27 mouse cellular contexts compared by ENCODE assay signal in the genomic region with DNA sequence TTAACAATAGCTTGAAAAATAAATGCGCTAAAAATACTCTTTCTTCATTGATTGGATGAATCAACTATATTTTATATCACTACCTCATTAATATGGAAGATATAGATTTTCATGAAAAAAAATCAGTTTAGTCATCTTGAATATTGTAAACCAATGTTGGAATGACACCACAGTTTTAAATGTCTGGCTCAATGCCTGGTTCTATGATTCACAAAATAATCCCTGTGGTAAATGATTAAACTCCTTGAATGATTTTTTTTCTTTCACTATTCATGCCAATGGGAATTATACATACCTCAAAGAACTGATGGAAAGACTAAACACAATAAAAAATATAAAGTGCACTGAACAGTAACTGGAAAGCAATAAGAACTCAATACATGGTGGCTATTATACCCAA. TPM values are rescaled to one million over a fixed set of nuclear protein-coding genes. Genes with fewer than 3 reads are reported as not detected.
DNase-seq lines count a peak whose midpoint lies in the region; ATAC-seq and TF ChIP-seq lines count a peak whose summit lies in the region.
"Had no signal": no experiment of that assay in that cellular context is flagged by ENCODE, and none has a peak within 500 bp of the region (broad histone marks: within the 10 kb centered on the region; RNA-seq: fewer than 3 reads in every experiment).

No protein-coding gene starts in this region.

- in situ Hi-C loops in Patski (cut with MboI; ENCODE audit: low pct_unique_long_range_greater_than_20kb): loop anchor here (25.0 kb wide), 1 partner anchor 972 kb away; the partner anchor contains the start of gene G6pdx

- no peak for ATAC-seq in liver, postnatal 0 days
- no peak for ATAC-seq in Patski
- no peak for ATAC-seq in forebrain, embryonic 12.5 days (ENCODE audit: low FRiP score)
- ATAC-seq: CD4-positive, CD25-positive, alpha-beta regulatory T cell, adult 4 months; forebrain, embryonic 14.5 days; forebrain, embryonic 16.5 days had no signal

- H3K79me2 ChIP-seq in liver, adult 2 months (ENCODE audit: control insufficient read depth, insufficient read depth, low read length): no peaks in the 10 kb centered on the region; the same call in 1 of the 2 replicates
- H3K79me2 ChIP-seq in heart, adult 2 months (replicated peaks; ENCODE audit: control insufficient read depth, insufficient read depth, low read length): no peaks in the 10 kb centered on the region

- intact Hi-C loops in heart, adult 2 months (cut with DNase I): loop anchor here (10.0 kb wide), 1 partner anchor 105 kb away; the partner anchor contains the start of gene Vbp1

- 97% methylated on average over 1 of the region's 1 CpGs for WGBS in liver, adult 2 months
- 80% methylated on average over 1 of the region's 1 CpGs for WGBS in liver, postnatal 0 days (ENCODE audit: insufficient replicate concordance)
- 75% methylated on average over 1 of the region's 1 CpGs for WGBS in large intestine, adult 2 months
- WGBS in forebrain, embryonic 12.5 days: 95% methylated on average over 1 of the region's 1 CpGs
- WGBS in heart, adult 2 months: 88% methylated on average over 1 of the region's 1 CpGs

- DNase-seq in liver, adult 2 months (ENCODE audit: extremely low read depth, low read depth, low spot score): peak; percentile 30
- DNase-seq in liver, postnatal 0 days: no peak
- peak; percentile 36 for DNase-seq in Muller cell, postnatal 12 days (ENCODE audit: inconsistent ontology term)
- peak; percentile 22 for DNase-seq in Patski (ENCODE audit: low read depth, low spot score)
- DNase-seq in large intestine, adult 2 months (ENCODE audit: low read depth, low spot score): peak; percentile 24
- DNase-seq in heart, adult 2 months: no peak
- DNase-seq in spleen, postnatal 4 days (ENCODE audit: low spot score in 2 of 2): no peak
- DNase-seq: adrenal gland, adult 2 months; adrenal gland, postnatal 10 days; adrenal gland, postnatal 25 days; B cell, adult 2 months; cerebellum, adult 11 months; cerebellum, adult 18-20 months; cerebellum, adult 8-10 months; cerebellum, adult 9-11 months; cerebellum, postnatal 14 days; cerebellum, postnatal 36 days; embryo, embryonic 11 days had no signal

- H3K4me2 ChIP-seq in liver, postnatal 0 days (ENCODE audit: low read depth, low read length): no peak overlapping the region
- H3K4me2 ChIP-seq in forebrain, embryonic 12.5 days: no peak overlapping the region
- H3K4me2 ChIP-seq: embryonic facial prominence, embryonic 13.5 days; embryonic facial prominence, embryonic 15.5 days had no signal

- H3K9me3 ChIP-seq in liver, postnatal 0 days (ENCODE audit: low read length): no peaks in the 10 kb centered on the region
- no peaks in the 10 kb centered on the region for H3K9me3 ChIP-seq in forebrain, embryonic 12.5 days
- H3K9me3 ChIP-seq: embryonic facial prominence, embryonic 13.5 days; embryonic facial prominence, embryonic 15.5 days; G1E had no signal

- CTCF ChIA-PET in Patski (lab: Charles Lee): no interaction called here

- TF ChIP-seq EP300 in liver, postnatal 0 days (IDR thresholded peaks at IDR 0.05; ENCODE audit: low read depth): no peak
- no peak for TF ChIP-seq EP300 in heart, adult 2 months (IDR thresholded peaks at IDR 0.05; ENCODE audit: insufficient read depth, low read depth, low read length)

- H3K27me3 ChIP-seq in liver, adult 2 months (ENCODE audit: control insufficient read depth, insufficient read depth, low read length): no peaks in the 10 kb centered on the region
- H3K27me3 ChIP-seq in liver, postnatal 0 days (ENCODE audit: insufficient read depth, low read length): no peaks in the 10 kb centered on the region
- H3K27me3 ChIP-seq in Patski: peaks cover 28% of the 10 kb centered on the region
- H3K27me3 ChIP-seq in forebrain, embryonic 12.5 days: no peaks in the 10 kb centered on the region
- H3K27me3 ChIP-seq in heart, adult 2 months (ENCODE audit: control insufficient read depth, insufficient read depth, low read length): no peaks in the 10 kb centered on the region
- H3K27me3 ChIP-seq: CH12.LX; embryonic facial prominence, embryonic 13.5 days; embryonic facial prominence, embryonic 15.5 days had no signal

- no peak overlapping the region for H3K27ac ChIP-seq in liver, adult 2 months (replicated peaks; ENCODE audit: insufficient read depth, low read depth, low read length)
- no peak overlapping the region for H3K27ac ChIP-seq in liver, postnatal 0 days (ENCODE audit: low read depth)
- no peak overlapping the region for H3K27ac ChIP-seq in forebrain, embryonic 12.5 days
- no peak overlapping the region for H3K27ac ChIP-seq in heart, adult 2 months
- H3K27ac ChIP-seq: embryonic facial prominence, embryonic 13.5 days; embryonic facial prominence, embryonic 15.5 days had no signal

- no peak overlapping the region for H3K9ac ChIP-seq in liver, adult 2 months (ENCODE audit: low read depth, low read length)
- H3K9ac ChIP-seq in liver, postnatal 0 days (replicated peaks): no peak overlapping the region
- no peak overlapping the region for H3K9ac ChIP-seq in forebrain, embryonic 12.5 days
- H3K9ac ChIP-seq in heart, adult 2 months (ENCODE audit: low read depth, low read length): no peak overlapping the region
- H3K9ac ChIP-seq: embryonic facial prominence, embryonic 13.5 days; embryonic facial prominence, embryonic 15.5 days had no signal

- H3K4me1 ChIP-seq in liver, adult 2 months (ENCODE audit: control insufficient read depth, insufficient read depth, low read length): no peaks in the 10 kb centered on the region; the same call in 1 of the 2 replicates
- no peaks in the 10 kb centered on the region for H3K4me1 ChIP-seq in liver, postnatal 0 days (ENCODE audit: insufficient read depth)
- H3K4me1 ChIP-seq in forebrain, embryonic 12.5 days: no peaks in the 10 kb centered on the region
- H3K4me1 ChIP-seq in heart, adult 2 months (ENCODE audit: control insufficient read depth, insufficient read depth, low read length): no peaks in the 10 kb centered on the region
- H3K4me1 ChIP-seq: embryonic facial prominence, embryonic 13.5 days; embryonic facial prominence, embryonic 15.5 days had no signal

- no peak overlapping the region for H3K4me3 ChIP-seq in liver, adult 2 months (ENCODE audit: insufficient read depth, low read depth, low read length)
- no peak overlapping the region for H3K4me3 ChIP-seq in liver, postnatal 0 days (ENCODE audit: low read depth, low read length)
- no peak overlapping the region for H3K4me3 ChIP-seq in forebrain, embryonic 12.5 days (replicated peaks)
- no peak overlapping the region for H3K4me3 ChIP-seq in heart, adult 2 months
- H3K4me3 ChIP-seq: embryonic facial prominence, embryonic 13.5 days; embryonic facial prominence, embryonic 15.5 days; erythroblast, embryonic 14.5 days had no signal

- TF ChIP-seq POLR2A in liver, adult 2 months (IDR thresholded peaks at IDR 0.05; ENCODE audit: extremely low read depth, insufficient read depth, low read length): no peak
- TF ChIP-seq POLR2A in heart, adult 2 months (IDR thresholded peaks at IDR 0.05; ENCODE audit: insufficient read depth, low read depth, low read length): no peak

- no peak for TF ChIP-seq CTCF in liver, adult 2 months (IDR thresholded peaks at IDR 0.05; ENCODE audit: low read depth, low read length)
- no peak for TF ChIP-seq CTCF in liver, postnatal 0 days (IDR thresholded peaks at IDR 0.05; ENCODE audit: low read depth)
- TF ChIP-seq CTCF in Patski (IDR thresholded peaks at IDR 0.05): no peak
- no peak for TF ChIP-seq CTCF in heart, adult 2 months (IDR thresholded peaks at IDR 0.05)

- POLR2A ChIA-PET in Patski (lab: Charles Lee): no interaction called here

- H3K36me3 ChIP-seq in liver, adult 2 months (ENCODE audit: control insufficient read depth, insufficient read depth, low read length): peaks cover 2% of the 10 kb centered on the region
- 0 out of 2 replicates have a peak, but pooled peaks cover 2% of the 10 kb centered on the region for H3K36me3 ChIP-seq in liver, postnatal 0 days (replicated peaks; ENCODE audit: insufficient read depth, low read length)
- no peaks in the 10 kb centered on the region for H3K36me3 ChIP-seq in forebrain, embryonic 12.5 days (replicated peaks)
- H3K36me3 ChIP-seq in heart, adult 2 months (ENCODE audit: control insufficient read depth, insufficient read depth, low read length): no peaks in the 10 kb centered on the region; the same call in 1 of the 2 replicates
- H3K36me3 ChIP-seq: embryonic facial prominence, embryonic 13.5 days; embryonic facial prominence, embryonic 15.5 days had no signal

RNA-seq across cellular contexts. Expression of gene Cmc4, which starts 6.7 kb away (rescaled TPM):
- 4.6 and 5.0 TPM in 2 replicates for total RNA-seq in liver, adult 2 months (2014; rRNA removed)
- polyA plus RNA-seq in liver, adult 2 months (2012; rRNA removed): 2.2 and 2.9 TPM in 2 replicates
- 13.9 and 14.2 TPM in 2 replicates for polyA plus RNA-seq in liver, postnatal 0 days (2015; fragmentation: Nextera tagmentation; extraction: Ambion mirVana)
- polyA plus RNA-seq in Patski (2021): 13.3 TPM
- 1.4 and 1.9 TPM in 2 replicates for polyA plus RNA-seq in large intestine, adult 2 months (2012; rRNA removed)
- polyA plus RNA-seq in forebrain, embryonic 12.5 days (2016; fragmentation: Nextera tagmentation; extraction: Ambion mirVana): 23.0 and 26.9 TPM in 2 replicates
- 1 to 10 TPM; 8.7 to 9.6 TPM for total RNA-seq in heart, adult 2 months (2021)
- polyA plus RNA-seq in heart, adult 2 months (2012; rRNA removed): 4.3 and 4.8 TPM in 2 replicates

RNA-seq across cellular contexts. Expression of gene Mtcp1, which starts 6.7 kb away (rescaled TPM):
- 8.8 and 9.5 TPM in 2 replicates for total RNA-seq in liver, adult 2 months (2014; rRNA removed)
- polyA plus RNA-seq in liver, adult 2 months (2012; rRNA removed): 1.7 and 2.1 TPM in 2 replicates
- polyA plus RNA-seq in liver, postnatal 0 days (2015; fragmentation: Nextera tagmentation; extraction: Ambion mirVana): 2.7 and 3.3 TPM in 2 replicates
- 5.3 TPM for polyA plus RNA-seq in Patski (2021)
- polyA plus RNA-seq in large intestine, adult 2 months (2012; rRNA removed): 2.2 and 3.9 TPM in 2 replicates
- polyA plus RNA-seq in forebrain, embryonic 12.5 days (2016; fragmentation: Nextera tagmentation; extraction: Ambion mirVana): 13.2 and 13.4 TPM in 2 replicates
- 1 to 10 TPM; 2.6 TPM for total RNA-seq in heart, adult 2 months (2021)
- polyA plus RNA-seq in heart, adult 2 months (2012; rRNA removed): 3.3 and 6.4 TPM in 2 replicates

RNA-seq across cellular contexts. Expression of gene Brcc3, which starts 6.7 kb away (rescaled TPM):
- total RNA-seq in liver, adult 2 months (2014; rRNA removed): 14.0 and 14.6 TPM in 2 replicates
- 8.7 and 9.1 TPM in 2 replicates for polyA plus RNA-seq in liver, adult 2 months (2012; rRNA removed)
- polyA plus RNA-seq in liver, postnatal 0 days (2015; fragmentation: Nextera tagmentation; extraction: Ambion mirVana): 19.5 and 20.7 TPM in 2 replicates
- polyA plus RNA-seq in Patski (2021): 36.9 TPM
- 7.3 and 9.5 TPM in 2 replicates for polyA plus RNA-seq in large intestine, adult 2 months (2012; rRNA removed)
- polyA plus RNA-seq in forebrain, embryonic 12.5 days (2016; fragmentation: Nextera tagmentation; extraction: Ambion mirVana): 64.4 and 66.4 TPM in 2 replicates
- 10 to 100 TPM; 23.9 to 28.6 TPM for total RNA-seq in heart, adult 2 months (2021)
- polyA plus RNA-seq in heart, adult 2 months (2012; rRNA removed): 9.7 and 23.4 TPM in 2 replicates

RNA-seq across cellular contexts. Expression of gene F8, which starts 27.3 kb away (rescaled TPM):
- 21.3 and 32.5 TPM in 2 replicates for total RNA-seq in liver, adult 2 months (2014; rRNA removed)
- polyA plus RNA-seq in liver, adult 2 months (2012; rRNA removed): 0.57 and 1.6 TPM in 2 replicates
- 4.2 and 4.8 TPM in 2 replicates for polyA plus RNA-seq in liver, postnatal 0 days (2015; fragmentation: Nextera tagmentation; extraction: Ambion mirVana)
- 2.1 TPM for polyA plus RNA-seq in Patski (2021)
- polyA plus RNA-seq in large intestine, adult 2 months (2012; rRNA removed): 0.04 and 0.21 TPM in 2 replicates
- polyA plus RNA-seq in forebrain, embryonic 12.5 days (2016; fragmentation: Nextera tagmentation; extraction: Ambion mirVana): 1.6 and 1.8 TPM in 2 replicates
- total RNA-seq in heart, adult 2 months (2021): 1 to 10 TPM; 1.0 to 2.4 TPM
- 0.45 and 1.8 TPM in 2 replicates for polyA plus RNA-seq in heart, adult 2 months (2012; rRNA removed)

RNA-seq across cellular contexts. Expression of gene Fundc2, which starts 27.5 kb away (rescaled TPM):
- total RNA-seq in liver, adult 2 months (2014; rRNA removed): 5.6 and 6.8 TPM in 2 replicates
- 1.1 and 1.2 TPM in 2 replicates for polyA plus RNA-seq in liver, adult 2 months (2012; rRNA removed)
- 25.8 and 26.4 TPM in 2 replicates for polyA plus RNA-seq in liver, postnatal 0 days (2015; fragmentation: Nextera tagmentation; extraction: Ambion mirVana)
- 131 TPM for polyA plus RNA-seq in Patski (2021)
- 4.1 and 5.5 TPM in 2 replicates for polyA plus RNA-seq in large intestine, adult 2 months (2012; rRNA removed)
- 29.0 and 35.4 TPM in 2 replicates for polyA plus RNA-seq in forebrain, embryonic 12.5 days (2016; fragmentation: Nextera tagmentation; extraction: Ambion mirVana)
- 100 to 1,000 TPM; 144 to 190 TPM for total RNA-seq in heart, adult 2 months (2021)
- 31.3 and 63.0 TPM in 2 replicates for polyA plus RNA-seq in heart, adult 2 months (2012; rRNA removed)

Comparison
In these comparisons a context has a peak if more than half of its experiments do, and no peak if none do; other contexts are left out.
1. DNase-seq: peak in liver, adult 2 months (single experiment), Muller cell, postnatal 12 days (single experiment), Patski (single experiment) and large intestine, adult 2 months (single experiment); none in liver, postnatal 0 days (single experiment), heart, adult 2 months (0 of 2) and spleen, postnatal 4 days (0 of 2).